Mouse (Mus musculus) forelimb bud, embryonic 11.5 days (tissue): ENCODE measurements at regions not wholly inside any gene's neighbourhood (a gene's known extent, or its start where the extent isn't known, plus 50 kb on each side); places are given as distances from the start of the nearest gene placed in this dataset.
"Not testable (repeated sequence)": the region's sequence is repeated elsewhere in the genome, so short reads cannot be mapped to it uniquely, and the experiment has no call there.

Source experiments
- DNase-seq: peaks from one replicate; pipeline ENCODE4 v3.0.0-alpha.2; 2012; ENCODE audit warnings: low read depth, low spot score

DNA sequence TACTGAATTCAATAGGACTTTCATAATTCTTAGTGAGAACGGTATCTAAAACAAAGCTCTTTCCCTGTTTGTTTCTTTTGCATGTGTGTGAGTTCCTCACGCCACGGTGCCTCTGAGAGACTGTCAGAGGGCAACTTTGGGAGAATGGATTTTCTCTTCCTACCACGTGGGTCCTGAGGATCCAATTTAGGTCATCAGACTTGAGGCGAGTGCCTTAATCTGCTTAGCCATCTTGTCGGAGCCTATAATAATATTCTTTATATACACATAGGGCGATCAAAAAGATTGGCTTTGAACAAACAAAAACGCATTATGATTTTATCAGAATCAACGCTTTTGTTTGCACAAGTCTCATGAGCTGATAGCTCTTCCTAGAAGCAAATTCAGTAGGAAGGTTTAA is 119.6 kb downstream of the Enc1 start:
- no peak for DNase-seq

DNA sequence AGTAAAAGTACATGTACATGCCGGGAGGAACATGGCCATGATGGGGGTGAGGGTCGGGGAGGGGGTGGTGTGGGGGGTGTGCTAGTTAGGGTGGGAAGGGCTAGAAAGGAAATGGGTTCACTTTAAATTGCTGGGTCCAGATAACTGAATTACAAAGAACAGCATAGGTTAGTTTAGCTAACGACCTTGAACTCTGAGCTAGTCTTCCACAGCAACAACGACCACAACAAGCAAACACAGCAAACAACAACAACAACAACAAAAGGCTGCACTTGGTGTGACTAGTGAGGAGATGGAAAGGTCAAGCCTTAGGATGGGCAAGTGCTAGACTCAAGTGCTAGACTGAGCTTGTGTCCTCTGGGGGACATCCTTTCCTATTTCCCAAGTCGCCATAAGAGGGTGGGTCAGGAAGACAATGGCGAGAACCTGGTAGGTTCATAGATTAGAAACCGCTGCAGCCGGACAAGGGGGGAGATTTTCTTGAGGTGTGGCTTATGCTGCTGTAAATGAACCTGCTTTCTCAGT is 117.9 kb downstream of the Enc1 start:
- no peak for DNase-seq

DNA sequence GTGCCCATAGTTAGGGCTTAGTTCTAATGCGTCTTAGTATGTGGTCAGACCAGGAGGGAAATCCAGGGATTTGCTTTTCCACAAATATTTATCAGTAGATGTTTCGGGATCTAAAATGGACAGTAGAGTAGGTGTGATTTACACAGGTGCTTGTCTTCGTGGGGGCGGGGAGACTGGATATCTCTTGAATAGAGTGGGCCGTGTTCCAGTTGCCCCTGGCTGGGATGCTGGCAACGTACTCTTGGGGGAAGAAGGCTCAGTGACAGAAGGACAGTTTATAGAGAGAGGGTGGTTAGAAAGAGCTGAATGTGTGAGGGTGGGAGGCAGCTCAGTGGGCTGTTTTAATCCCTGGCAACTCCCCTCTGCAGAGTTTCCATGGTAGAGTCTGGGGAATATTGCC is 117.4 kb downstream of the Enc1 start:
- DNase-seq: no peak

DNA sequence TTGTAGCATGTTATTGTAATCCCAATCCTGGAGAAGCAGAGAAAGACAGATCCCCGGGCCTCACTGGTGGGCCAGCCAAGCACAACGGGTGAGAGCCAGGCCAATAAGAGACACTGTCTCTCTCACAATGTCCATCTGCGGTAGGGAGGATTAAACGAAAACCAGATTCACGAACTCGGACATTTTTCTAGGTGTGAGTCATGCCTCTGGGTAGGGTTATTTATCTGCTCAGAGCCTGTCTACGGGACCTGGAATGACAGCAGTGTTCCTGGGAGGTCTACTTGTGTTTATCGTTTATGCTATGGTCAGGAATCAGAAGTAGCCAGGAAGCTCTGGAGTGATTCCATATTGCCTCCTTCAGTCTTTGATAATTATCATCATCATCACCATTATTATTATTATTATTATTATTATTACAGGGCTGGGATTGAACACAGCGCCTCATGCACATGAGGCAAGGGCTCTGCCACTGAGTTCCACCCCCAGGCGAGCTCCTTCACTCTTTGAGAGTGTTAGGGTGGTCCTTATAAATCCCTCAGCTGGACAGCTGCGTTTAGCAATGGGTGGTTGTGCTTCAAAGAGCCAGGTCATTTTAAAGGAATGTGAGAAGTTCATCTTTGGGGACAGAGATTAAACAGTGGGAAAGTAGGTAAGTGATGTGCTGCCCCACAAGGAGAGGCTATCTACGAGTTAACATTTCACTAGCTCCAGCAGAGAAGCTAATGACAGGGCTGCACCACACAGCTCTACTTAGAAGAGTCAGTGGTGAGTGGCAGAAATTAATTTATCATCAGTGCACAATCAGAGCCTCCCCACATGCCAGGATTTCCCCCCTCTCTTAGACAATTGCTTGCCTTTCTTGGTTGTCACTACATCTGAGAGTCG is 116.3 kb downstream of the Enc1 start:
- DNase-seq: no peak

DNA sequence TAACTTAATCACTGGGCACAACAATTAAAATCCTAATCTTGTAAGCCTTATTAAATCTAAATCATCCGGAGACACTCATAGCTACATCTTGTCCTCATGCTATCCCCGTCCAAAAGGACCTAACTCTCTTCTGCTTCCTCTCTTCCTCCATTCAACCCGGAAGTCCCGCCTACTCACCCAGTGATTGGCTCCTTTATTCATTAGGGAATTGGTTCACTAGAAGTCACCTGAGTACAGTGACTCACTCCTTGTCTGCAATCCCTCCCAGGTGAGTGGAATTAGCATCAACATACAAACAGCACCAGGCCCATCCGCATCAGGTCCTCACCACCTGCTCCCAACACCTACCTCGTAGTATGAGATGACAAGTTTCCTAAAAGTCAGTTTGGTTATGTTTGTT is 114.5 kb downstream of the Enc1 start:
- DNase-seq: not testable (repeated sequence)

DNA sequence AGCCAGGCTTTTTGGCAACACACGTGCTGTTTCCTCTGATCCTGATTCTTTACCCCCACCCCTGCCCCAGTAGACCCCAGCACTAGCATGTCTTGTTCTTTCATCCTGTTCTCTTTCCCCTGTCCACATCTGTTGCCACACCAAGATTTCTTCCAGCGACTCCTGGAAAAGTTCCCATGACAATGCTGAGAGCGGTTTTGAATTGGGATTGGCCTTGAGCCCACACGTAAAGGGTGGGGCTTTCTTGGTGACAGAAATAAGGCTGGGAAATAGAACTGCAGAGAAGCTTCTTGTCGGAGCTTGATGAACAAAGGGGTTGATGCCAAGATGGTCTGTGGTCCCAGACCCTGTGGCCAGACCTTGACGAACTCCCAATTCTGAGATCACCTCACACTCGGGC is 106.8 kb downstream of the Enc1 start:
- DNase-seq: no peak

DNA sequence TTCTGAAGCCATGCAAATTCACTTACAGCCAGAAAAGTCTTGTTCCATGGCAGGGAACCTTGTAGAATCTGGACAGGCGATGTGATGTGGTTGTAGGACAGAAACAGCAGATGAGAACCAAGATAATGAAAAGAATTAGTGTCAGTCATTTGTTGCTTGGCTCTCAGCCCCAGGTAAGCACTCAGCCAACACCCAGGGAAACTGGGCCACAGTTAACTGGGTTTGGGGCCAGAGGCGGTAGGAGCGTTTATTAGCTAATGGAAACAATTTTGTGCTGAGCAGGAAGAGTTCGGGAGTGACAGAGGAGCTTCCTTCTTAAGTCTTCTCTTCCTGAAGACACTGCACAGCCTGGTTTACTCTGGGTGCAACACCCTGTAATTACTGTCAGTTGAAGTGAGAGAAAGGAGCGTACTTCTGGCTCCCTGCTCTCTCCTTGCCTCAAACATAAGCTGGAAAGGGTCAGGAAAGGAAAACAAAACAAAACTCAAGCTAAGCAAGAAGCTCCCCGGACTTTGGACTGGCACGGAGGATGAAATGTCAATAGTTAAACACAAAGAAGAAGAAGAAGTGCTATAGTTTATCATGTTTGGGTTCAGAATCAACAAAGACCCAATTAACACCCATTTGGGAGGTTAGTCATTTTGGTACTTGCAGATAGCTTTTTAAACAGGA is 100.4 kb downstream of the Enc1 start:
- DNase-seq: no peak

DNA sequence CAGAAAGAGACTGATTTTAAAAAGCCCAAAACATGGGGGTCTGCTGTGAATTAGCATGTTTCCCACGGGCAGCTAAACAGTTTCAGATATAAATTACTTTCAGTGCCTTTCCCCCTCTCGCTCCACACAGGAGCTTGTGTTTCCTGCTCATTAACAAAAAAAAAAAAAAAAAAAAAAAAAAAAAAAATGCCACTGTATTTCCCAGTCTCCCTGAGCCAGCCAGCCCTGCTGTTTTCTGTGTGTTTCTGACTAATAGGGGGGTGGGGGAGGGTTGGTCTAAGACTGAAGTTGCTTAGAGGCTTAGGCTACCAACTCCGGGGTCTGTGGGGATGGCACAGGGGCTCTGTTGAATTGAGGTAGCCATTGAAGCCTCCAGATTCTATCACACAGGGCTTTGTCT is 97.0 kb downstream of the Enc1 start:
- peak; percentile 56 for DNase-seq

DNA sequence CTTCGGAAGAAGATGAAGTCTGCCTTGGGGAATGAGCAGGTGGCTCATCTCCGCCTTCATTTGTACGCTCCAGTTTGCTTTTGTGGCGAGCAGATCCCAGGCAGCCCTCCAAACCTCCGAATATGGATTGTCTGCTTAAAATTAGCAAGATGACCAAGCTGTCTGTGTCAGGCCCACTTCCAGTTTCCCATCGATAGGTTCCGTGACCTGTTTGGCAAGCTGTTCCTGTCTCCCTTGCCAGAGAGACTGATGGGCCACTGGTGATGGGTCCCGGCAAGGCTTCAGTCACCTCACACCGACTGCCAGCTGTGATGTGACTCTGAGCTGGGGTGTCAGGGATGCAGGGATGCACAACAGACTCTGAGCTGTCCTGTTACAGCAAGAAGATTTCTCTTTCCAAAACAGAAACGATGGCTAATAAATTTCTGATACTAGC is 96.4 kb downstream of the Enc1 start:
- DNase-seq: no peak

DNA sequence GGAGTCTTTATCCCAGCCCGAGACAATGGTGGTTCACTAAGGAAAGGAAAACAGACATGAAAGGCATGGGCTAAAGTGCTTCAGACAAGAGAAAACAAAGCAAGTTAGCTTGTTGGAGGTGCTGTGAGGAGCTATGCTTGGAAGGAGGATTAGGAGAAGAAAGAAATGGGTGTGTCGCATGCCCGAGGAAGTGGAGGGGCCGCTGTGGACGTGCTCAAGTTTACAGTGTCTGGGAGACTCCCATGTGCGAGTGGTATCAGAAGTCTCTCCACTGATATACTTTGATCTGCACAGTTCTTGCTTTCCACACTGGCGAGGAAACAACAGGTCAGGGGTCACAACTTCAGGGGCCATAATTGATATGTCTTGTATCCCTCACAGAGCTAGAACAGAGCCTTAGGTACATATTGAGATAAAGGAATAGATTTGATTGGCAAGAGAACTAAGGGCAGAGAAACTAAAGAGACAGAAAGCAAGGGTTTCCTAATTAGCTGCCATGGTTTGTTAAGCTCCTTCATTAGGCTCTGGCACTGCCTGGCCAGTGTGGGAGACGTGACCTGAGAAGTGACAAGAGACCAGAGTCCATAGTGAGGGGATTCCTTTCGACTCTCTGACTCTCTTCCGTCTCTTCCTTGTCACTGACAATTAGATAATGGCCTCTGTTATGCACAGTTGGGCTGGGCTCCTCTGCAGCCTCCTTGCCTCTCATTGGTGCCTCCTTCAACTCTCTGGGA is 93.1 kb downstream of the Enc1 start:
- DNase-seq: no peak

DNA sequence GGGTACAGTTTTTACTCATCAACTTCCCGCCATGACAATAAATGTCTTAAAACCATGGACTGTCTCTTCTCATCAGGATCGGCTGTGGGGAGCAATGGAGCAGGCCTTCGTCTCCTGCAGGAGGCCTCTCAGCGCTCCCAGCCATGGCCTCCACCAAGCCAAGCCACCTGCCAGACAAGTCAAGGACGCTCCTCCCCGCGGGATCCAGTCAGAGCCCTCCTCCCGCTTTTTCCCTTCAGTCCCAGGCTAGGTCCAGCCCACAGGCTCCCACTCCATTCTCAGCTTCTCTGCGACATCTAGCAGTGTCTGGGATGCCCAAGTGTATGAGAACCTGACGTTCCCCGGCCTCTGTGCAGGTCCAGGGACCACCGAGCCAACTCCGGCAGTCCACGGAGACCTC is 90.2 kb downstream of the Enc1 start:
- DNase-seq: no peak

DNA sequence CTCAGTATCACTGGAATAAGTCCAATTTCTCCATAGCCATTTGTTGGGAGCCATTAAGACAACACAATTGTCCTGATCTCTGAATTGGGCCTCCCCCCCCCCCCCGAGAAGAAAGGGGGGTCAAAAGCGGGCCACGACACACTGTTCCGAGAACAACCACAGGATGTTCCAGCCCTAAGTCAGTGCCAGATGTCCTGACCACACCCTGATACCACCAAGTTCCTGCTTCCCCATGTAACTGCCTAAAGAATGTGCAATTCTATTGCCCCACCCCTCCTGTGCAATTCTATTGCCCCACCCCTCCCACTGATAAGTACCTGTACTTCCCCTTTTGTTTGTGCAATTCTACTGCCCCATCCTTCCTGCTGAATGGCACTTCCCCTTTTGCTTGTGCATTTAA is 80.4 kb downstream of the Enc1 start:
- not testable (repeated sequence) for DNase-seq

DNA sequence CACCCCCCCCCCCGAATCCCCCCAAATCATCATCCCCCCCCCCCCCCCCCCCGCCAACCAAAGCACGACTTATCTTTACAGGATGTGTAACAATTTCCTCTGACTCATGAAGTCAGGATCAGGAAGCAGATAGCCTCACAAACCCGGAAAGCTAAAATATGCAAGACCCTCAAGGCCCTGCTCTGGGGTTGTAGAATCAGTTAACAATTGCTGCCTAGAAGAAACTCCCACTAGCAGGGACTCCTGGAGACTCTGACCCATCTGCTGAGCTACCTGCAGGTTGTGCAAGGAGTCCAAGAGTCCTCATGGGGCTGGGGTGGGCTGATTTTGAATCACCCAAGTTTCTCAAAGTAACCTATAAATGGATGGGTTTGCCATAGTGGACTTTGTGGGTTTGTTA is 79.9 kb downstream of the Enc1 start:
- DNase-seq: no peak

DNA sequence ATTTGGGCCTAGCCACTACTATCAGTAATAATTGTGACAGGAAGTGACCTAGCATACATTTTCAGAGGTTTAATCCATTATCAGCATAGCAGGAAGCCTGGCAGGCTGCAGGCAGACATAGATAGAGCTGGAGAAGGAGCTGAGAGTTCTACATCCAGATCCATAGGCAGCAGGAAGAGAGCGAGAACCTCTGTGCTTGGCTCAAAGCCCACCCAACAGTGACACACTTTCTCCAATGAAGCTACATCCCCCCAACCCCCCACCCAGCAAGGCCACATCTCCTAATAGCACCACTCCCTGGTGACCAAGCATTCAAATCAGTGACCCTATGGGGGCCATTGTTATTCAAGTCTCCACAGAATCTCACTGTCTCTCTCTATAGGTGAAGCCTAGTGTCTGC is 79.4 kb downstream of the Enc1 start:
- DNase-seq: no peak

DNA sequence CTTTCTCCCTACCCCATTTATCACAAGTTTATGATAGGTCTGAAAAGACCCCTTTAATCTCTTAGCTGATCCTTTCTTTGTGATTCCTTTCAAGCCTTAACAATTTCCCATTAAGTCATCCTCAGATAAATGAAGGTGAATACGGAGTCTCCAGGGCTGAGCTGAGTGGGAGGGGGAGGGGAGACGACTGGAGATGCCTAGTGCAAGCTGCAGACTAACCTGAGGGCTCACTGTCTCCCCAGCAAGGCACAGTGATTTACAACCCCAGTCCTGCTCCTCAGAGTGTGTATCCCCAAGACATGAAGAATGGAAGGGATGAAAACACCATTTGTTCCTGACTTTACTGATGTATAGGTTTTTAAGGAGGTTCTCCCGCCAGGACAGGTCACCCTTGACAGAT is 76.7 kb downstream of the Enc1 start:
- DNase-seq: no peak

DNA sequence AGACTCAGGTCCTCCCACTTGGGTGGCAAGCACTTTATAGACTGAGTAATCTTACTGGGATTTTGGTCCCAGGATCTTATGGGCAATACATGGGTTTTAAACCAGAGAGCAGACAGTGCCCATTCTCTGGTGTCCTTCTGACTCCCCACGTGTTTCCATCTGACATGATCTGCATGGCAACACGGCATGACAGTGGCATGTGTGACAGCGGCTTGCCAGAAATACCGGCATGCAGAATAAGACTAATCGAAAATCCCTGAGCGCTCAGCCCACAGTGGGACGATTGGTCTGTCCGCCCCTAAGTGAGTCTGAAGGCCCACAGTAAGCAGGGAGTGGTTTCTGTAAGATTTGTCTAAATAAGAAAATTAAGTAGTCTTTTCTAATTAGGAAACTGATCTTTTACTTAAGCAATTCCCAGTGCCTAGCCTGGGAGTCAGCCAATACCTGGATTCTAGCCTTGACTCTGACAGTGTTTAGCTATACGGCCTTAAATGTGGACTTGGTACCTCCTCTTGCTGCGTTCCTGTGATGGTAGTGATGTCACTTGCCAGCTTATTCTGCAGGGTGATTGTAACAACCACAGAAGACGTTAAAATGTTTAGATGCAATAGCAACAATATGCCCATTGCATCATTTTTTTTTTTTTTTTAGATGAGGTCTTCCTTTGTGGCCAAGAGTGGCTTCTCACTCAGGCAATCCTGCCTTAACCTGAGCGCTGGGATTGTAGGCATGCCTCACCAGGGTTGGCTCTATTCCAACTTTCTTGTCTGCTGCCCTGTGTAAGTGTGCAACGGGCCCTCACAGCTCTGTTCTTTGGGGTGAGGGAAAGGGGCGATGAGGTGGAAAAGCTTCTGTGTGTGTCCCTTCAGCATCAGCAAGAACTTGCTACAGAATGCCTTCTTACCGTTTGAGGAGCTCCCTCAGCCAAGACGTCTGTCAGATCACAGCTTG is 71.8 kb downstream of the Enc1 start:
- no peak for DNase-seq

DNA sequence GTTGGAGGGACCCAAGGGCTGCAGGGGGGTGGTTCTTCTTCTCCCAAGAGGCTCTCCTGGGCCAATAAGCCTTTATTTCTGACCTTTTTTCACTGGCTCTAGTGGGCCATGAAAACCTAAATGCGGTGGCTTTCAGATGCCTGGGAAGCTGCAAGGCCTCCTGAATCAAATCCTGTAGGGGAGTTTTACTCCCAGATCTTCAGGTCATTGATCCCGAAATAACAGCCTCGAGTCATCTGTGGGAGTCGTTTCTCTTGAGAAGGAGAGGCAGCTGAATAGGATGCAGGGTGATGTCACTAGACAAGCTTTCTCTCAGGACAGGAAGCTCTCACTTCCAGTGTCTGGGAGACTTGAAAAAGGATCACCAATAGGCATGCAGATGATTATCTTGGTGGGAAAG is 70.4 kb downstream of the Enc1 start:
- DNase-seq: no peak

DNA sequence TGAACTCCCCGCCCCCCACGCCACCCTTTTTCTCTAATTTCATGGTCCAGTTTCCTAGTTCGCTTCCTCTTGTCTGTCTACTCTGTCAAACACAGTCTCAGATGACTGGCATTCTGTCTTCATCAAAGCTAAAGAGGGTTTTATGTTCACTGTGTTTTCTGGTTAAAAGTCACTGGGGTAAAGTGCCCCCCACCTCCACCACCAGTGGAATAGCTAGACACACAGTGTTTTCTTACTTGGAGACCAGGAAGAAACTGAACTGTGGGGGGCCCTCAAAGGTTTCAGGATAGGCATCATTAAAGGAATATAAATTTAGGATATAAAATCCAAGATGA is 69.9 kb downstream of the Enc1 start:
- no peak for DNase-seq

DNA sequence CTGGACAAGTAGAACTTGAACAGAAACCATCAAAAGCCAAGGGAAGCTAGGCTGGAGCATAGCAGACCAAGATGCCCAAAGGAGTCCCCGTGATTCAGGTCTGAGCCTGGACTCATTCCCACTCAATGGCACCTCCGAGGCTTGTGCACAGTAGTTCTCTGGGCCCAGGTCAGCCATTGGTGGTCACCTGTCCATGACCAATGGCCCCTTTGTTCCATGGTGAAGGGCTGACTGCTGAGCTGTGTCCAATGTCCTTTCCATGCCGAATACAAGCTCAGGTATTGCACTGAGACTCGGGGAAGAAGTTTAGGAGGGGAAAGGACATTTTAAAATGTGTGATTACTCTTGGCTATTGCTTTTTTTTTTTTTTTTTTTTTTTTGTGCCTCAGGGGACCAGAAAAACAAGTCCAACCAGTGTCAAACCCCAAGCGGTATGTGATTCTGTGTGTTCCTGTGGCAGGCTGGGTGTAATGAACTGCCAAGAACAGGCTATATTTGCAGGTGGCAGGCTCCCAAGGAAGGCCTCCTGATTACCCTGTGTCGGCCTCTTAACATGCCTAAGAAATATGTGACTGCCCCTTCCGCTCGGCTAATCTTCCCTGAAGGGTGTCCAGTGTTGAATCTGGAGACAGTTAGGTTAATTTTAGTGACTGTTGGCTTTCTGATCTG is 69.4 kb downstream of the Enc1 start:
- DNase-seq: peak; percentile 53

DNA sequence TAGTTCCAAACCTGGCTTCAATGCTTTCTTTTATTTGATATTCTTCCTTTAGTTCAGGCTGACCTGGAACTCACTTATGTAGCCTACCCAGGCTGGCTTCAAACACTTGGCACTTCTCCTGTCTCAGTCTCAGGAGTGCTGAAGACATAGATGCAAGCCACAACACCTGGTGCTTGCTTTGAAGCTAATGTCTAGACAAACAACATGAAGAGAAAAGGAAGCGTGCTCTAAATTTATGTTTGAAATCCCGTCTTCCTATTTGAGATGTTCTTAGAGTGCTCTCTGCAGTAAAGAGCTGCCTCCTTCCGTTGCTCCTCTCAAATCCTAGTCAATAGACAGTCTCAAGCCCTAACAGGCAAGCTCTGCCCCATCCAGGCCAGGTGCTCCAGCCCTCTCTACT is 68.5 kb downstream of the Enc1 start:
- DNase-seq: no peak

DNA sequence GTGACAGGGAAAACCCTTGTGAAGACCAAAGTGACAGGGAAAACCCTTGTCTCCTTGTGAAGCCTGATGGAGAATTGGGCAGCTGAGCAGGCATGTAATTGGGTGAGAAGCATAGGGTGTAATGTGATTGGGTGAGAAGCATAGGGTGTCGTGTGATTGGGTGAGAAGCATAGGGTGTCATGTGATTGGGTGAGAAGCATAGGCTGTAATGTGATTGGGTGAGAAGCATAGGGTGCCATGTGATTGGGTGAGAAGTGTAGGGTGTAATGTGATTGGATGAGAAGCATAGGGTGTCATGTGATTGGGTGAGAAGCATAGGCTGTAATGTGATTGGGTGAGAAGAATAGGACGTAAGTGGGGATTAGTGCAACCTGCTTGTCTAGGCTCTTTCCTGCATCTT is 67.5 kb downstream of the Enc1 start:
- no peak for DNase-seq
